Mouse (Mus musculus) forebrain, embryonic 13.5 days (tissue): ENCODE data around the gene Epha7. TPM values are rescaled to one million over a fixed set of nuclear protein-coding genes. Genes with fewer than 3 reads are reported as not detected.

ENCODE experiments used
- ATAC-seq: fragments of 200-750 bp; cut with Nextera tagmentation; 2 replicates; pipeline ENCODE4 v1.8.0; 2017
- H3K27ac ChIP-seq: fragments of 300-500 bp; sonication (generic); 2 replicates; pipeline ENCODE4 v1.5.1; 2015; ENCODE audit warnings: inconsistent platforms, mild to moderate bottlenecking, moderate library complexity
- H3K27me3 ChIP-seq: fragments of 300-500 bp; sonication (generic); 2 replicates; pipeline ENCODE4 v1.6.1; 2015; ENCODE audit warnings: mild to moderate bottlenecking, inconsistent platforms
- H3K36me3 ChIP-seq: fragments of 300-500 bp; sonication (generic); 2 replicates; pipeline ENCODE4 v1.6.1; 2015; ENCODE audit warnings: mild to moderate bottlenecking, inconsistent platforms; ENCODE audit not compliant: poor library complexity, severe bottlenecking
- H3K4me1 ChIP-seq: fragments of 300-500 bp; sonication (generic); 2 replicates; pipeline ENCODE4 v1.6.1; 2015; ENCODE audit warnings: inconsistent platforms
- H3K4me2 ChIP-seq: fragments of 300-500 bp; sonication (generic); 2 replicates; pipeline ENCODE4 v1.6.1; 2015; ENCODE audit warnings: inconsistent platforms, mild to moderate bottlenecking, moderate library complexity
- H3K4me3 ChIP-seq: fragments of 300-500 bp; sonication (generic); 2 replicates; pipeline ENCODE4 v1.5.1; 2015; ENCODE audit warnings: mild to moderate bottlenecking, inconsistent platforms
- H3K9ac ChIP-seq: fragments of 300-500 bp; sonication (generic); 2 replicates; pipeline ENCODE4 v1.6.1; 2015; ENCODE audit warnings: mild to moderate bottlenecking, inconsistent platforms
- H3K9me3 ChIP-seq: fragments of 300-500 bp; sonication (generic); replicated peaks from 2 replicates; pipeline ENCODE4 v1.6.1; 2016; ENCODE audit warnings: inconsistent platforms
- WGBS: fragments of 180-500 bp; shearing (Covaris S2); methylation state at CpG from one replicate; pipeline ENCODE4 v1.1.7; 2015; 5-methylcytosine and 5-hydroxymethylcytosine counted together
- polyA plus RNA-seq: library from polyadenylated mRNA; unstranded; fragments of >200 nt; fragmentation: Nextera tagmentation; extraction: Ambion mirVana; gene quantifications from 2 replicates; pipeline ENCODE4 v1.2.1, GENCODE M21; 2015

Gene Epha7
- polyA plus RNA-seq, 1 experiment from 2014 or later: 32.8 TPM

DNA sequence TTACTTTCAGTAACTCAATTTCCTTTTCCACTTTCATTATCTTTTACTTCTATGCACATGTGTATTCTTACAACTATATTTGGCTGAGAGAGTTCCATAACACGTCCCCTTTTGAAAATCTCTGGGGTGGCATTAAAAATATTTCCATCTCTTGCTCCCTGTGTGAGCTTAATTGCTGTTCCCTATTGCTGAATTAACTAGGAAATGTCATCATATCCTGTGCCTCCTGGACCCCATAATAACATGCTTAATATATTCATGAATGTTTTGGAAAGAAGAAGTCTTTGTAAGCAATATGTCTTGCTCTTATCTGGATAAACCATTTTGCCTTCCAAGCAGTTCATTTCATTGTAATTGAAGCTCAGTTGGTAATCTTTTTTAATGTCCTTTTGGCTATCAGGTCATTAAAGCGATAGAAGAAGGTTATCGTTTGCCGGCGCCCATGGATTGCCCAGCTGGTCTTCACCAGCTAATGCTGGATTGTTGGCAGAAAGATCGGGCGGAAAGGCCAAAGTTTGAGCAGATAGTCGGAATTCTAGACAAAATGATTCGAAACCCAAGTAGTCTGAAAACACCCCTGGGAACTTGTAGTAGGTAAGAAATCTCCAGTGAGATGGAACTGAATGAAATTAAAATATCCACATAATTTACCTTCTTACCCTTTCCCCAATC is 148.1 kb downstream of the Epha7 start:
- no peaks in the 10 kb centered on the region for H3K36me3 ChIP-seq
- no peak overlapping the region for H3K27ac ChIP-seq
- 90% methylated on average over 9 of the region's 9 CpGs for WGBS
- H3K4me2 ChIP-seq: no peak overlapping the region
- ATAC-seq: no peak
- H3K27me3 ChIP-seq: peaks cover 8% of the 10 kb centered on the region; the same call in 1 of the 2 replicates
- H3K9ac ChIP-seq: no peak overlapping the region
- H3K9me3 ChIP-seq: no peaks in the 10 kb centered on the region
- H3K4me1 ChIP-seq: no peaks in the 10 kb centered on the region
- H3K4me3 ChIP-seq: no peak overlapping the region

DNA sequence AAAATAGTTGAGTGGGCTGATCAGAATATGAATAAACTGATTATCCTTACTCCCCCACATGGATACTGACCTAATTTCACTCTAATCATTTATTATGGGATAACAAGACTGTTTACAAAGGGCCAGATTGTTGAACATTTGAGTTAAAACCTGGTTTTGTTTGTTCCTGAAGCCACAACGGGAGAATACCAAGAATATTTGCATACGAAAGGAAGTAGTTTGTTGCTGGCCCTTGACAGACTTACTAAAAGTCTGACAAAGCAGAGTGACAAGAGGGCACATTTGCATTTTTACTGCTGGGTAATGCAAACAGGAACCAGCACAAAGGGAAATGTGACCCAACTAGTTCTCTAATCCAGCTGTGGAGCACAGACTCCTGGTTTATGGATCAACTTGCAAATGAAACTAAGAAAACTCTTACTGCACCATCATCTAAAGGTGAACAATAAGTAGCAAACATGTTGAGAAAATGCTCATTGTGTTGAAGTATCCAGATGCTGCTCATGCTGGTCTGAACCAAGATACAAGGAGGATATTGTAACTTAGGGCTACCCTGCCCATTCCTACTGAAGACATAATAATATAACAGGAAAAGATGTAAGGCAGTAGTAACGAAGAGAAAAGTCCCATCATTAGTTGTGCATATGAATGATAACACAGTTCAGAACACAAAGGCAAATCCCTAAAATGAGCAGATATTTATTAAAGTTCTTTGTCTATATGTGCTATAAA is 154.8 kb downstream of the Epha7 start:
- Histone ChIP-seq H3K9ac (no peak overlapping the region), H3K4me2 (no peak overlapping the region), H3K4me1 (peaks cover 14% of the 10 kb centered on the region), H3K36me3 (no peaks in the 10 kb centered on the region), H3K27me3 (peaks cover 21% of the 10 kb centered on the region), H3K9me3 (no peaks in the 10 kb centered on the region), H3K27ac (no peak overlapping the region), H3K4me3 (no peak overlapping the region)
- WGBS: 22% methylated on average over 3 of the region's 3 CpGs
- peak; percentile 80; the same call in 1 of the 2 replicates for ATAC-seq

DNA sequence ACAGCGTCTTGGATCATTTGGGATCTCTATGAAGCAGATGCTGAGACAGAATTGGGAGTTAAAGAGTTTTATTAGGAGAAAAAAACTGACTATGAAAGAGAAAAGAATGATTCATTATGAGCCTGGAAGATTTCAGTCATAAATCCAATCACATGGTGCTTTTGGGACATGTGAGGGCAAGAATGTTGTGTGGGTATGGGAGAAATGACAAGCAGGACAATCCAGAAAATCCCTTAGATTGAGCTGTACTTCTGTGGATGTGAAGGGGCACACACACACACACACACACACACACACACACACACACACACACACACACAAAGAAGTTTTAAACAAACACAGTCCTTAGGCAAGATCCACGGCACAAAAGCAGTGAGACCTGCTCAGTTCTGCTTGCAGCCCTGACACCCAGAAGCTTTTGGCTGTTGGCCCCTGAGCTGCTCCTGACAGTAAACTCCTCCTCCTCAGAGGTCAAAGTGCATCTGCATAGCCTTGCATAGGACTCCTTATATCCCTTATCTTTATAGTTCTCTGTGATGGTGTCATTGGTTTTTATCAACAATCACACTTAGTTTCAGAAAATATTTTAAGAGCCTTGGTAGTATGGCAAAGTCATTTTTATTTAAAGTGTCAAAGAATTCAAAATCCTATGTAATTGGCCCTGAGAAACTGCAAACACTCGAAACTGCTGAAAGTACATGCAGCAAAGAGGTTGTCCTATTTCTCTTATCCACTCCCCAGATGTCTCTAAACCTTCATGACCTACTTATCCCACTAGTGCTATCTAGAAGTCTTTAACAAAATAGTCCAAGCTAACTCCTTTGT is 185.7 kb downstream of the Epha7 start:
- no peaks in the 10 kb centered on the region for H3K4me1 ChIP-seq
- no peaks in the 10 kb centered on the region for H3K27me3 ChIP-seq
- WGBS: 62% methylated on average over 3 of the region's 3 CpGs
- no peak overlapping the region for H3K27ac ChIP-seq
- H3K4me2 ChIP-seq: no peak overlapping the region
- ATAC-seq: no peak
- H3K9ac ChIP-seq: no peak overlapping the region
- no peaks in the 10 kb centered on the region for H3K9me3 ChIP-seq
- H3K4me3 ChIP-seq: no peak overlapping the region
- H3K36me3 ChIP-seq: no peaks in the 10 kb centered on the region

GRCm38 (mm10) chr4:28999287-28999595 is 186.3 kb downstream of the Epha7 start:
- H3K36me3 ChIP-seq: no peaks in the 10 kb centered on the region
- WGBS: 87% methylated on average over 2 of the region's 2 CpGs
- ATAC-seq: no peak
- H3K4me2 ChIP-seq: no peak overlapping the region
- H3K9ac ChIP-seq: no peak overlapping the region
- no peak overlapping the region for H3K4me3 ChIP-seq
- no peaks in the 10 kb centered on the region for H3K9me3 ChIP-seq
- H3K27me3 ChIP-seq: no peaks in the 10 kb centered on the region
- H3K27ac ChIP-seq: no peak overlapping the region
- no peaks in the 10 kb centered on the region for H3K4me1 ChIP-seq

GRCm38 (mm10) chr4:29010333-29010732 is 197.4 kb downstream of the Epha7 start:
- 91% methylated on average over 3 of the region's 3 CpGs for WGBS
- Histone ChIP-seq H3K27me3 (no peaks in the 10 kb centered on the region), H3K27ac (no peak overlapping the region), H3K9ac (no peak overlapping the region), H3K4me1 (no peaks in the 10 kb centered on the region), H3K36me3 (no peaks in the 10 kb centered on the region), H3K9me3 (no peaks in the 10 kb centered on the region), H3K4me2 (no peak overlapping the region), H3K4me3 (no peak overlapping the region)
- no peak for ATAC-seq
